Mouse (Mus musculus) kidney, postnatal 36 days (tissue): ENCODE results near the gene Hist1h1d.
"Not testable (repeated sequence)": the region's sequence is repeated elsewhere in the genome, so short reads cannot be mapped to it uniquely, and the experiment has no call there.

ENCODE experiments used
- DNase-seq, 2 experiments: peaks; one replicate each; pipeline ENCODE4 v3.0.0; 2021 to 2022; ENCODE audit warnings: mixed read lengths in 2 of 2

The Hist1h1d gene

GRCm38 (mm10) chr13:23530181-23530900, 22.7 kb upstream of the Hist1h1d start:
- peak; percentile 58 to 66 for DNase-seq

DNA sequence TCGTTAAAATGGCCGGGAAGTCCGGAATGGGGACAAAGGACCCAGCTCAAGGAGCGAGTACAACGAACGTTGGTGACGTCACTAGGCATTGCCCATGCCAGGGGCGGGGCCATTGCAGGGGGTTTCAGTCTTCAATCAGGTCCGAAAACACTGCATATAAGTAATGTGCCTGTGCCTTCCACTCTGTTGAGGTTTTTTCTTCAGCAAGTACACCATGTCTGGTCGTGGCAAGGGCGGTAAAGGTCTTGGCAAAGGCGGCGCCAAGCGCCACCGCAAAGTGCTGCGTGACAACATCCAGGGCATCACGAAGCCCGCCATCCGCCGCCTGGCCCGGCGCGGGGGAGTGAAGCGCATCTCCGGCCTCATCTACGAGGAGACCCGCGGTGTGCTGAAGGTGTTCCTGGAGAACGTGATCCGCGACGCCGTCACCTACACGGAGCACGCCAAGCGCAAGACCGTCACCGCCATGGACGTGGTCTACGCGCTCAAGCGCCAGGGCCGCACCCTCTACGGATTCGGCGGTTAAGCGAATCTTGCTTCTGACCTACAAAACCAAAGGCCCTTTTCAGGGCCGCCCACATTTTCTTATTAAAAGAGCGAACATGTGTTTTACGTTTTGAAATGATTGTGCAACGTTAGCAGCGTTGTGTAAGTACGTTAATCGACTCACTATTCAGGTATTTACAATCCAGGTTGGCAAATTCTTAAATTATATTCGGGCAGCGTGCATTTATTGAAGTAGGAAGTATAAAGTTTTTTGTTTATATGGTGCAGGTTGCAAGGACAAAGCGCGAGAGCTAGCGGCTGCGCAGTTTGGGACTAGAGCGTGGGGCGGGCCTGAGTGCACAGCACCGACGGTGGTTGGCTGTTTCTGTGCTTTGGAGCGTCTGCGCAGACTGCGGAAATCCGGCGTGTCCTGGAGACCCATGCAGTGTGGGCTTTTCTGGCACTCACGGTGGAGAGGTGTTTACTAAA, 21.9 kb upstream of the Hist1h1d start, which contains the start of gene Hist1h4h:
Gene Hist1h4h (plus strand): TSS at position 150 of the 975 bp plus-strand sequence.
- DNase-seq, result peak; percentile 95 to 98

- DNase-seq, result no peak
Measured at GRCm38 (mm10) chr13:23532262-23533075, 20.6 kb upstream of the Hist1h1d start.

- peak; percentile 70 to 75 for DNase-seq
Measured at GRCm38 (mm10) chr13:23533560-23534367, 19.3 kb upstream of the Hist1h1d start, which contains the start of gene Hist1h2af. Gene Hist1h2af, plus strand, starts transcription at chr13:23533906.

- no peak for DNase-seq
Measured at GRCm38 (mm10) chr13:23534368-23535131, 18.5 kb upstream of the Hist1h1d start.

GRCm38 (mm10) chr13:23535137-23536075, 17.7 kb upstream of the Hist1h1d start, which contains the start of gene Hist1h3g:
Gene Hist1h3g, plus strand, starts transcription at chr13:23535422.
- DNase-seq, result peak; percentile 91 to 93

GRCm38 (mm10) chr13:23536076-23536822, 16.8 kb upstream of the Hist1h1d start:
- no peak for DNase-seq

DNA sequence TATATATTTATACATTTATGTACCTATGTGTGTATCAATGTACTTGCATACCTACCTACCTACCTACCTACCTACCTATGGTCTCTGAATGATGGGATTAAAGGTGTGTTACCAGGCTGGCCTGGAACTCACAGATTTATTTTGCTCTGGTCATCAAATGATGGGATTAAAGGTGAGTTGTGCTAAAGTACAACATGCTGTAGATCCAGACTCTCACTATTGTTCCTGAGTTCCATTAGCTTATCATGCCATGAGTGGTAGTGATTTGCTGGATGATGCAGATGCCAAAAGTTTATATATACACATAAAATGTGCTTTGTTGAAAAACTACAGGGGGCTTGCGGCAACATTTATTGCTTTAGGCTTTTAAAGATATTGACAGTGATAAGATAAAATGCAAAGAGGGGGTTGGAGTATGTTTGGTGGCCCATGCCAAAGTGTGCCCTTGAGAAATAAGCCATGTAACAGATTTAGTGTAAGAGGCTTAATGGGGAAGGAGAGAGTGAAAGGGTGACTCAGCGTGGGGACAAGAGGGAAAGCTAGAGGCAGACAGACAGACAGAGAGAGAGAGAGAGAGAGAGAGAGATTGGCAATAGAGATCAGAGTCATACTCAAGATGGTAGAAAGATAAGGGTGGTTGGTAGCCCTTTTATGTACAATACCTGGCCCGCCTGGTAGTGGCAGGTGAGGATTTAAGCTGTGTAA, 15.9 kb upstream of the Hist1h1d start:
- no peak for DNase-seq

DNA sequence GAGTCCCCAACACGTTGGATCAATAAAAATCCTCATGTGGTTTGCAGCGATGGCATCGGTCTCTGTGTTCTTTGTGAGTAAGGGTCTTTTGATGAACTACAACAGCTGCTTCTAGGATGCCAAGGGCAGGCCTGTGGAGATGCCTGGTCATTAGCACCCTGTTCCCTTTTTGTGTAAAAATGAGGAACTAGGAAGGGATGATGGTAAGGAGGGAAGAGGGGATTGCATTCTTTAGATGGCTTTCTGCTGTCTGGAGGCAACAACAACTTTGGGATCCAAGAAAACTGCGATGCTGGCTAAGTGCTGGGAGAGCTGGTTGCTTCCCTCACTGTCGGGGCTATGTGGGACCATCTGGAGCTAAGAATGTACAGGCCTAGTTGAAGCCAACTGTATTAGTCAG, 14.8 kb upstream of the Hist1h1d start:
- DNase-seq, result no peak

- not testable (repeated sequence) for DNase-seq
Measured at GRCm38 (mm10) chr13:23539821-23540220, 13.2 kb upstream of the Hist1h1d start.

DNA sequence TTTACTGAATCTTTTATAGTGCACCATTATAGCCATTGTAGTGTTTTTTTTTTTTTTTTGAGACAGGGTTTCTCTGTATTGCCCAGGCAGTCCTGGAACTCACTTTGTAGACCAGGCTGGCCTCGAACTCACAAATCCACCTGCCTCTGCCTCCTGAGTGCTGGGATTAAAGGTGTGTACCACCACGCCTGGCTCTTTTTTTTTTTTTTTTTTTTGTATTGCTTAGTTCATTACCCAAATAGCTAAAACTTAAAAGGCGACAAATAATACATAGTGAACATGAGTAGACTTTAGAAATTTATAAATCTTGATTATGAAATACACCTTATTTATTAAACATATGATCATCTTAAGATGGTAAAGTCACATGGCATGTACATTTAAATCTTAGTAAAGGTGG, 11.6 kb upstream of the Hist1h1d start:
- DNase-seq, result no peak

- not testable (repeated sequence) for DNase-seq
Measured at GRCm38 (mm10) chr13:23542225-23542980, 10.7 kb upstream of the Hist1h1d start.

GRCm38 (mm10) chr13:23542999-23543607, 10.0 kb upstream of the Hist1h1d start, which contains the start of gene Hist1h2bh:
Gene Hist1h2bh, minus strand, starts transcription at chr13:23543392.
- DNase-seq, result peak; percentile 65 to 93

DNA sequence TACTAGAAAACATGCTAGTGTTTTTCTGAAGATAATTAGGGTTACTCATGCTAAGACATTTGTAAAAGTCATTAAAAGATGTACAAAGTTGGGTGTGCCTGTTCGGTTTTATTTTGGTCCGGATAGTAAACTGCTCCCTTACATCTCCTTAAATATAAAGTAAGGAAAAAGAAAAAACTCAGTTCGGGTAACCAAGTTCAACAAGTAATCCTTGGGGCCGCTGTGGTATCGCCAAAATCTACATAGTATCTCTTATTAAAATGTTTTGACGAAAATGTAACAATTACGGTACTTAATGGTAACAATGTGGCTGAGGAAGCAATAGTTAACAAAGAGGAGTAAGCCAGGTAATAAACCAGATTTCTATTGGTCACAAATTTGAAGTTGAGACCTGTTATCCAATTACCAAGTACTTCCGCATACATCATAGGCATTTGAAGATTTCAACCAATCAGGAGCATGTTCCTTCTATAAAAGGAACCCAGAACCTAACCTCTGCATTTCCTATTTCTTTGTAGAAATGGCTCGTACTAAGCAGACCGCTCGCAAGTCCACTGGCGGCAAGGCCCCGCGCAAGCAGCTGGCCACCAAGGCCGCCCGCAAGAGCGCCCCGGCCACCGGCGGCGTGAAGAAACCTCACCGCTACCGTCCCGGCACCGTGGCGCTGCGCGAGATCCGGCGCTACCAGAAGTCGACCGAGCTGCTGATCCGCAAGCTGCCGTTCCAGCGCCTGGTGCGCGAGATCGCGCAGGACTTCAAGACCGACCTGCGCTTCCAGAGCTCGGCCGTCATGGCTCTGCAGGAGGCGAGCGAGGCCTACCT, 8.9 kb upstream of the Hist1h1d start, which contains the start of gene Hist1h3f:
Gene Hist1h3f (plus strand): TSS at position 88 of the 822 bp plus-strand sequence.
- DNase-seq, result peak; percentile 64 to 90

DNA sequence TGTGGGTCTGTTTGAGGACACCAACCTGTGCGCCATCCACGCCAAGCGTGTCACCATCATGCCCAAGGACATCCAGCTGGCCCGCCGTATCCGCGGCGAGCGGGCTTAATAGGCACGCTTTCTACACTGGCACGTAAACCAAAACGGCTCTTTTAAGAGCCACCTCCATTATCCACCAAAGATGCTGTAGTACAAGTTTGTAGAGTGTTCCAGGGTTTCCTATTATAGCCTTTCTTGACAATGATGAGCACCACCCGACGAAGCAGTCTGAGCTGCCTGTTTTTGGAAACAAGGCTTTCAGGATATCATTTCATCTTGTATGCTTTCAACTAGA, 8.3 kb upstream of the Hist1h1d start:
- not testable (repeated sequence) for DNase-seq

- no peak for DNase-seq
Measured at GRCm38 (mm10) chr13:23546694-23547093, 6.4 kb upstream of the Hist1h1d start.
